Mouse (Mus musculus): ENCODE measurements around the gene Ppp5c. TPM values are rescaled to one million over a fixed set of nuclear protein-coding genes. Genes with fewer than 3 reads are reported as not detected.

The Ppp5c gene
- polyA plus RNA-seq, 1 experiment = 80.7 TPM

GRCm38 (mm10) chr7:17058071-17058689, 30.5 kb upstream of the Ppp5c start:
- Histone ChIP-seq H3K4me3 (ENCODE audit: control insufficient read depth, low read depth, low read length) (no peak overlapping the region), H3K27ac (ENCODE audit: control insufficient read depth, insufficient read depth, low read depth, low read length) (peak overlapping the region; percentile 82), H3K36me3 (ENCODE audit: control insufficient read depth, insufficient read depth, low read length) (no peaks in the 10 kb centered on the region), H3K27me3 (ENCODE audit: control insufficient read depth, insufficient read depth, low read length) (no peaks in the 10 kb centered on the region), H3K4me1 (ENCODE audit: control insufficient read depth, insufficient read depth, low read length) (peaks cover 49% of the 10 kb centered on the region)
- TF ChIP-seq POLR2A (IDR thresholded peaks at IDR 0.05; ENCODE audit: control insufficient read depth, low read depth, low read length) (no peak), CTCF (IDR thresholded peaks at IDR 0.05; ENCODE audit: control insufficient read depth, insufficient read depth, insufficient replicate concordance, low read depth, low read length) (no peak)

GRCm38 (mm10) chr7:17056601-17057523, 29.1 kb upstream of the Ppp5c start:
- Histone ChIP-seq H3K4me1 (ENCODE audit: control insufficient read depth, insufficient read depth, low read length) (peaks cover 37% of the 10 kb centered on the region), H3K36me3 (ENCODE audit: control insufficient read depth, insufficient read depth, low read length) (no peaks in the 10 kb centered on the region), H3K27ac (ENCODE audit: control insufficient read depth, insufficient read depth, low read depth, low read length) (peak overlapping the region; percentile 47), H3K4me3 (ENCODE audit: control insufficient read depth, low read depth, low read length) (peak overlapping the region; percentile 67), H3K27me3 (ENCODE audit: control insufficient read depth, insufficient read depth, low read length) (no peaks in the 10 kb centered on the region)
- TF ChIP-seq CTCF (IDR thresholded peaks at IDR 0.05; ENCODE audit: control insufficient read depth, insufficient read depth, insufficient replicate concordance, low read depth, low read length) = no peak
- no peak for TF ChIP-seq POLR2A (IDR thresholded peaks at IDR 0.05; ENCODE audit: control insufficient read depth, low read depth, low read length)

- Histone ChIP-seq H3K27me3 (ENCODE audit: control insufficient read depth, insufficient read depth, low read length) (no peaks in the 10 kb centered on the region), H3K4me3 (ENCODE audit: control insufficient read depth, low read depth, low read length) (peak overlapping the region; percentile 67), H3K36me3 (ENCODE audit: control insufficient read depth, insufficient read depth, low read length) (no peaks in the 10 kb centered on the region), H3K27ac (ENCODE audit: control insufficient read depth, insufficient read depth, low read depth, low read length) (peak overlapping the region; percentile 47), H3K4me1 (ENCODE audit: control insufficient read depth, insufficient read depth, low read length) (peaks cover 38% of the 10 kb centered on the region)
- peak; percentile 62; the same call in 1 of the 2 replicates for TF ChIP-seq POLR2A (IDR thresholded peaks at IDR 0.05; ENCODE audit: control insufficient read depth, low read depth, low read length)
- TF ChIP-seq CTCF (IDR thresholded peaks at IDR 0.05; ENCODE audit: control insufficient read depth, insufficient read depth, insufficient replicate concordance, low read depth, low read length) = no peak
These were observed 28.4 kb upstream of the Ppp5c start for GRCm38 (mm10) chr7:17056081-17056581.

- Histone ChIP-seq H3K4me1 (ENCODE audit: control insufficient read depth, insufficient read depth, low read length) (peaks cover 36% of the 10 kb centered on the region), H3K36me3 (ENCODE audit: control insufficient read depth, insufficient read depth, low read length) (no peaks in the 10 kb centered on the region), H3K4me3 (ENCODE audit: control insufficient read depth, low read depth, low read length) (peak overlapping the region; percentile 67), H3K27ac (ENCODE audit: control insufficient read depth, insufficient read depth, low read depth, low read length) (peak overlapping the region; percentile 9; the same call in 1 of the 2 replicates), H3K27me3 (ENCODE audit: control insufficient read depth, insufficient read depth, low read length) (no peaks in the 10 kb centered on the region)
- TF ChIP-seq POLR2A (IDR thresholded peaks at IDR 0.05; ENCODE audit: control insufficient read depth, low read depth, low read length) (no peak), CTCF (IDR thresholded peaks at IDR 0.05; ENCODE audit: control insufficient read depth, insufficient read depth, insufficient replicate concordance, low read depth, low read length) (no peak)
These were observed 27.7 kb upstream of the Ppp5c start for GRCm38 (mm10) chr7:17055287-17055946.

GRCm38 (mm10) chr7:17054325-17054989, 26.7 kb upstream of the Ppp5c start:
- TF ChIP-seq POLR2A (IDR thresholded peaks at IDR 0.05; ENCODE audit: control insufficient read depth, low read depth, low read length) (no peak), CTCF (IDR thresholded peaks at IDR 0.05; ENCODE audit: control insufficient read depth, insufficient read depth, insufficient replicate concordance, low read depth, low read length) (no peak)

GRCm38 (mm10) chr7:17050933-17051594, 23.3 kb upstream of the Ppp5c start:
- Histone ChIP-seq H3K4me3 (ENCODE audit: control insufficient read depth, low read depth, low read length) (no peak overlapping the region), H3K4me1 (ENCODE audit: control insufficient read depth, insufficient read depth, low read length) (peaks cover 15% of the 10 kb centered on the region), H3K27ac (ENCODE audit: control insufficient read depth, insufficient read depth, low read depth, low read length) (no peak overlapping the region), H3K36me3 (ENCODE audit: control insufficient read depth, insufficient read depth, low read length) (no peaks in the 10 kb centered on the region), H3K27me3 (ENCODE audit: control insufficient read depth, insufficient read depth, low read length) (no peaks in the 10 kb centered on the region)
- TF ChIP-seq CTCF (IDR thresholded peaks at IDR 0.05; ENCODE audit: control insufficient read depth, insufficient read depth, insufficient replicate concordance, low read depth, low read length) (peak; percentile 87), POLR2A (IDR thresholded peaks at IDR 0.05; ENCODE audit: control insufficient read depth, low read depth, low read length) (no peak)

More at GRCm38 (mm10) chr7:17054325-17054989, 26.7 kb upstream of the Ppp5c start:
- no peak overlapping the region for H3K27ac ChIP-seq (ENCODE audit: control insufficient read depth, insufficient read depth, low read depth, low read length)
- peaks cover 32% of the 10 kb centered on the region for H3K4me1 ChIP-seq (ENCODE audit: control insufficient read depth, insufficient read depth, low read length)
- no peaks in the 10 kb centered on the region for H3K27me3 ChIP-seq (ENCODE audit: control insufficient read depth, insufficient read depth, low read length)
- peak overlapping the region; percentile 17 for H3K4me3 ChIP-seq (ENCODE audit: control insufficient read depth, low read depth, low read length)
- H3K36me3 ChIP-seq (ENCODE audit: control insufficient read depth, insufficient read depth, low read length) = no peaks in the 10 kb centered on the region

All from testis, adult 2 months (tissue).